Mouse (Mus musculus): ENCODE measurements around the gene Ocln. TPM values are rescaled to one million over a fixed set of nuclear protein-coding genes. Genes with fewer than 3 reads are reported as not detected.
"Not testable (repeated sequence)": the region's sequence is repeated elsewhere in the genome, so short reads cannot be mapped to it uniquely, and the experiment has no call there.

Ocln gene
- polyA plus RNA-seq, 1 experiment from 2014 or later: 2.5 TPM

GRCm38 (mm10) chr13:100517652-100518153 lies 34.8 kb downstream of the Ocln start:
- no peak overlapping the region for H3K4me2 ChIP-seq
- H3K4me1 ChIP-seq: peaks cover 6% of the 10 kb centered on the region; the same call in 1 of the 2 replicates
- no peaks in the 10 kb centered on the region for H3K36me3 ChIP-seq
- H3K27ac ChIP-seq (replicated peaks): no peak overlapping the region
- 76% methylated on average over 6 of the region's 6 CpGs for WGBS
- no peaks in the 10 kb centered on the region for H3K9me3 ChIP-seq
- H3K9ac ChIP-seq: no peak overlapping the region
- no peaks in the 10 kb centered on the region for H3K27me3 ChIP-seq (replicated peaks)
- H3K4me3 ChIP-seq: no peak overlapping the region
- no peak for ATAC-seq (ENCODE audit: extremely low read depth, insufficient number of reproducible peaks, low FRiP score, low TSS enrichment)

- Histone ChIP-seq H3K9me3 (no peaks in the 10 kb centered on the region), H3K36me3 (no peaks in the 10 kb centered on the region), H3K9ac (no peak overlapping the region), H3K4me3 (no peak overlapping the region), H3K27ac (replicated peaks) (no peak overlapping the region), H3K4me2 (no peak overlapping the region), H3K27me3 (replicated peaks) (no peaks in the 10 kb centered on the region), H3K4me1 (peaks cover 9% of the 10 kb centered on the region)
- 47% methylated on average over 12 of the region's 12 CpGs for WGBS
- ATAC-seq (ENCODE audit: extremely low read depth, insufficient number of reproducible peaks, low FRiP score, low TSS enrichment): no peak
Measured at GRCm38 (mm10) chr13:100516213-100517105, 36.1 kb downstream of the Ocln start.

GRCm38 (mm10) chr13:100512792-100513191 lies 39.7 kb downstream of the Ocln start:
- Histone ChIP-seq H3K4me2 (no peak overlapping the region), H3K4me3 (no peak overlapping the region), H3K9me3 (no peaks in the 10 kb centered on the region), H3K9ac (no peak overlapping the region), H3K27ac (replicated peaks) (no peak overlapping the region), H3K27me3 (replicated peaks) (no peaks in the 10 kb centered on the region), H3K4me1 (peaks cover 13% of the 10 kb centered on the region), H3K36me3 (no peaks in the 10 kb centered on the region)
- no peak for ATAC-seq (ENCODE audit: extremely low read depth, insufficient number of reproducible peaks, low FRiP score, low TSS enrichment)
- 75% methylated on average over 2 of the region's 2 CpGs for WGBS

- H3K27ac ChIP-seq (replicated peaks): no peak overlapping the region
- H3K4me1 ChIP-seq: peaks cover 13% of the 10 kb centered on the region
- no peak overlapping the region for H3K4me2 ChIP-seq
- no peaks in the 10 kb centered on the region for H3K9me3 ChIP-seq
- 41% methylated on average over 4 of the region's 4 CpGs for WGBS
- ATAC-seq (ENCODE audit: extremely low read depth, insufficient number of reproducible peaks, low FRiP score, low TSS enrichment): no peak
- no peak overlapping the region for H3K4me3 ChIP-seq
- H3K27me3 ChIP-seq (replicated peaks): no peaks in the 10 kb centered on the region
- no peaks in the 10 kb centered on the region for H3K36me3 ChIP-seq
- no peak overlapping the region for H3K9ac ChIP-seq
Measured at GRCm38 (mm10) chr13:100511860-100512364, 40.6 kb downstream of the Ocln start.

GRCm38 (mm10) chr13:100511146-100511859 lies 41.2 kb downstream of the Ocln start:
- no peak for ATAC-seq (ENCODE audit: extremely low read depth, insufficient number of reproducible peaks, low FRiP score, low TSS enrichment)
- Histone ChIP-seq H3K27ac (replicated peaks) (no peak overlapping the region), H3K9ac (no peak overlapping the region), H3K36me3 (no peaks in the 10 kb centered on the region), H3K9me3 (no peaks in the 10 kb centered on the region), H3K4me2 (no peak overlapping the region), H3K27me3 (replicated peaks) (no peaks in the 10 kb centered on the region), H3K4me1 (peaks cover 10% of the 10 kb centered on the region), H3K4me3 (no peak overlapping the region)
- WGBS: 54% methylated on average over 7 of the region's 7 CpGs

GRCm38 (mm10) chr13:100499625-100500024 lies 52.9 kb downstream of the Ocln start:
- not testable (repeated sequence) for H3K4me2 ChIP-seq; H3K36me3 ChIP-seq; H3K4me3 ChIP-seq; H3K4me1 ChIP-seq; H3K9ac ChIP-seq; ATAC-seq (ENCODE audit: extremely low read depth, insufficient number of reproducible peaks, low FRiP score, low TSS enrichment); H3K27ac ChIP-seq (replicated peaks); H3K9me3 ChIP-seq; H3K27me3 ChIP-seq (replicated peaks)

- ATAC-seq (ENCODE audit: extremely low read depth, insufficient number of reproducible peaks, low FRiP score, low TSS enrichment): no peak
- Histone ChIP-seq H3K27ac (replicated peaks) (no peak overlapping the region), H3K27me3 (replicated peaks) (no peaks in the 10 kb centered on the region), H3K4me2 (no peak overlapping the region), H3K9ac (no peak overlapping the region), H3K36me3 (no peaks in the 10 kb centered on the region), H3K4me3 (no peak overlapping the region), H3K9me3 (no peaks in the 10 kb centered on the region), H3K4me1 (peaks cover 17% of the 10 kb centered on the region)
- WGBS: 52% methylated on average over 4 of the region's 4 CpGs
Measured at GRCm38 (mm10) chr13:100495337-100495736, 57.2 kb downstream of the Ocln start.

GRCm38 (mm10) chr13:100494370-100494769 lies 58.1 kb downstream of the Ocln start:
- H3K4me3 ChIP-seq; H3K9me3 ChIP-seq; H3K9ac ChIP-seq; H3K36me3 ChIP-seq; H3K27ac ChIP-seq (replicated peaks); H3K27me3 ChIP-seq (replicated peaks); H3K4me2 ChIP-seq; ATAC-seq (ENCODE audit: extremely low read depth, insufficient number of reproducible peaks, low FRiP score, low TSS enrichment): not testable (repeated sequence)
- WGBS: 53% methylated on average over 8 of the region's 8 CpGs
- peaks cover 17% of the 10 kb centered on the region for H3K4me1 ChIP-seq

- 62% methylated on average over 8 of the region's 8 CpGs for WGBS
- ATAC-seq (ENCODE audit: extremely low read depth, insufficient number of reproducible peaks, low FRiP score, low TSS enrichment): no peak
- Histone ChIP-seq H3K4me3 (no peak overlapping the region), H3K27me3 (replicated peaks) (no peaks in the 10 kb centered on the region), H3K4me2 (no peak overlapping the region), H3K9ac (no peak overlapping the region), H3K9me3 (no peaks in the 10 kb centered on the region), H3K36me3 (peaks cover 15% of the 10 kb centered on the region), H3K27ac (replicated peaks) (no peak overlapping the region), H3K4me1 (peaks cover 17% of the 10 kb centered on the region)
Measured at GRCm38 (mm10) chr13:100493313-100493712, 59.2 kb downstream of the Ocln start.

GRCm38 (mm10) chr13:100492061-100492787 lies 60.3 kb downstream of the Ocln start, which contains the start of gene Gtf2h2:
TSS of gene Gtf2h2 (minus strand) at chr13:100492579.
- Histone ChIP-seq H3K36me3 (peaks cover 26% of the 10 kb centered on the region), H3K4me1 (peaks cover 17% of the 10 kb centered on the region)
- WGBS: under 1% methylated on average over 51 of the region's 51 CpGs

GRCm38 (mm10) chr13:100491623-100492022 lies 60.9 kb downstream of the Ocln start:
- WGBS: 16% methylated on average over 6 of the region's 6 CpGs
- Histone ChIP-seq H3K36me3 (peaks cover 32% of the 10 kb centered on the region), H3K4me3 (peak overlapping the region; percentile 97), H3K9me3 (no peaks in the 10 kb centered on the region), H3K27me3 (replicated peaks) (no peaks in the 10 kb centered on the region), H3K9ac (peak overlapping the region; percentile 95), H3K4me2 (peak overlapping the region; percentile 87), H3K27ac (replicated peaks) (peak overlapping the region; percentile 83), H3K4me1 (peaks cover 17% of the 10 kb centered on the region)
- no peak for ATAC-seq (ENCODE audit: extremely low read depth, insufficient number of reproducible peaks, low FRiP score, low TSS enrichment)

More at GRCm38 (mm10) chr13:100492061-100492787, 60.3 kb downstream of the Ocln start, which contains the start of gene Gtf2h2:
- H3K27ac ChIP-seq (replicated peaks): peak within 1 kb of the TSS; percentile 83
- peak within 1 kb of the TSS; percentile 87 for H3K4me2 ChIP-seq
- H3K9me3 ChIP-seq: no peaks in the 10 kb centered on the region
- H3K9ac ChIP-seq: peak within 1 kb of the TSS; percentile 95
- H3K4me3 ChIP-seq: peak within 1 kb of the TSS; percentile 97
- peak; percentile 61 for ATAC-seq (ENCODE audit: extremely low read depth, insufficient number of reproducible peaks, low FRiP score, low TSS enrichment)
- H3K27me3 ChIP-seq (replicated peaks): no peaks in the 10 kb centered on the region
